Mouse (Mus musculus) c-Kit-positive CD71-positive TER-119-negative erythroid progenitor cells, embryonic 14.5 days (primary cell): ENCODE data around the gene Hist1h2bb.

ENCODE experiments used
- DNase-seq: peaks from one replicate; pipeline ENCODE4 v3.0.0-alpha.2; 2013; ENCODE audit warnings: low read depth

Gene Hist1h2bb

GRCm38 (mm10) chr13:23749563-23750121, 3.1 kb downstream of the Hist1h2bb start:
- no peak for DNase-seq

- peak; percentile 84 for DNase-seq
Measured at GRCm38 (mm10) chr13:23750839-23751477, 4.4 kb downstream of the Hist1h2bb start, which contains the start of gene Hist1h2ab. Gene Hist1h2ab, plus strand, starts transcription at chr13:23751126.

GRCm38 (mm10) chr13:23751478-23751956, 5.0 kb downstream of the Hist1h2bb start:
- DNase-seq, result no peak

- peak; percentile 94 for DNase-seq
Measured at GRCm38 (mm10) chr13:23752067-23752741, 5.7 kb downstream of the Hist1h2bb start, which contains the start of gene Hist1h3b. Gene Hist1h3b, plus strand, starts transcription at chr13:23752267.

GRCm38 (mm10) chr13:23752742-23753172, 6.2 kb downstream of the Hist1h2bb start:
- no peak for DNase-seq

- DNase-seq, result no peak
Measured at GRCm38 (mm10) chr13:23753314-23754078, 7.0 kb downstream of the Hist1h2bb start.

GRCm38 (mm10) chr13:23755000-23755399, 8.5 kb downstream of the Hist1h2bb start:
- no peak for DNase-seq

GRCm38 (mm10) chr13:23756790-23757189, 10.3 kb downstream of the Hist1h2bb start, which contains the start of gene Hist1h4b:
Gene Hist1h4b, plus strand, starts transcription at chr13:23757013.
- DNase-seq, result peak; percentile 95

- DNase-seq, result no peak
Measured at GRCm38 (mm10) chr13:23757211-23757773, 10.8 kb downstream of the Hist1h2bb start.

- no peak for DNase-seq
Measured at GRCm38 (mm10) chr13:23757921-23758320, 11.4 kb downstream of the Hist1h2bb start.

- no peak for DNase-seq
Measured at GRCm38 (mm10) chr13:23759251-23759771, 12.8 kb downstream of the Hist1h2bb start.

- DNase-seq, result no peak
Measured at GRCm38 (mm10) chr13:23759916-23760239, 13.3 kb downstream of the Hist1h2bb start.

- DNase-seq, result no peak
Measured at GRCm38 (mm10) chr13:23760240-23760971, 13.9 kb downstream of the Hist1h2bb start.

GRCm38 (mm10) chr13:23760972-23761864, 14.7 kb downstream of the Hist1h2bb start, which contains the start of gene Hist1h4a:
Gene Hist1h4a, minus strand, starts transcription at chr13:23761230.
- peak; percentile 99 for DNase-seq

- peak; percentile 84 for DNase-seq
Measured at GRCm38 (mm10) chr13:23761871-23762821, 15.6 kb downstream of the Hist1h2bb start, which contains the start of gene Hist1h3a. Gene Hist1h3a, minus strand, starts transcription at chr13:23762386.

- no peak for DNase-seq
Measured at GRCm38 (mm10) chr13:23763242-23763585, 16.7 kb downstream of the Hist1h2bb start.

- DNase-seq, result peak; percentile 86
Measured at GRCm38 (mm10) chr13:23763586-23764323, 17.2 kb downstream of the Hist1h2bb start, which contains the start of gene Hist1h1a. Gene Hist1h1a, plus strand, starts transcription at chr13:23763666.
